In the genomic region with DNA sequence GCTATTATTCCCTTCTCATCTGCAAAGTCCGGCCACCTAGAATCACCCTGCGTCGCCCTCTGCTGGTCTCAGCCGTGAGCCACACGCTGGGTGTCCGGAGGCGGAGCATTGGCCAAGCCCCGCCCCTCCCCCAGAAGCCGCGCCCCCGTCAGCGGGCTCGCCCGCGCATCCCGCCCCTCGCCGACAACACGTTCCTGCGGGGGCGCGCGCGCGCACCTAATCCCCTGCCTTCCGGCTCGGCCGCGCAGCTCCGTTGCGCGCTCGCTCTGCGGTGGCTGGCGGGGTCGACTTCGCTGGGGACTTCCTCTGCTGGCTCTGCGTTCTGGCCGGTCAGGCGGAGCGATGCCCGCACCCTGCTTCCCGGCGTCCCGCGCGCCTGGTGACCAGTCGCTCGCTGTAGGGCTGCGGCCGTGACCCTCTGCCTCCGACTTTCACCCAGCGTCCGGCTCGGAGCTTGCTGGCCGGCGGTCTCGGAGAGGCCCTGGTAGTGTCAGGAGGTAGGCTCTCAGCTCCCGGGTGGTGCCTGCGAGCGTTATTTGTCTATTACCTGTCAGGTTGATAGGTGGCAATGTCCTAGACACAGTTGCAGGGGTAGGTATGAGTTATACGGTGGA, we compare ENCODE assay signal across 8 mouse cellular contexts. TPM values are rescaled to one million over a fixed set of nuclear protein-coding genes. Genes with fewer than 3 reads are reported as not detected.
A peak's percentile ranks its signal among the peaks of the same experiment; 100 is the strongest.
DNase-seq lines count a peak whose midpoint lies in the region; ATAC-seq lines count a peak whose summit lies in the region.

A gene (plus strand): TSS at position 186 of the 614 bp plus-strand sequence.

- H3K4me1 ChIP-seq in hindbrain, embryonic 16.5 days (ENCODE audit: control insufficient read depth, insufficient read depth, low read depth, low read length), result peaks cover 6% of the 10 kb centered on the region

- H3K36me3 ChIP-seq in hindbrain, embryonic 16.5 days (ENCODE audit: control insufficient read depth, insufficient read depth, low read length), result no peaks in the 10 kb centered on the region
- H3K36me3 ChIP-seq in macrophage (ENCODE audit: inconsistent target), result no peaks in the 10 kb centered on the region

- under 1% methylated on average over 62 of the region's 62 CpGs for WGBS in hindbrain, embryonic 16.5 days
- WGBS in macrophage (ENCODE audit: missing documents), result under 1% methylated on average over 35 of the region's 62 CpGs

- no peaks in the 10 kb centered on the region for H3K9me3 ChIP-seq in hindbrain, embryonic 16.5 days (ENCODE audit: control insufficient read depth, low read length)

- peak within 1 kb of the TSS; percentile 70 for H3K4me2 ChIP-seq in hindbrain, embryonic 16.5 days (ENCODE audit: low read length)

- H3K9ac ChIP-seq in hindbrain, embryonic 16.5 days (ENCODE audit: low read depth, low read length), result peak within 1 kb of the TSS; percentile 89

- H3K27me3 ChIP-seq in hindbrain, embryonic 16.5 days (replicated peaks; ENCODE audit: control insufficient read depth, insufficient read depth, low read length), result no peaks in the 10 kb centered on the region

- H3K4me3 ChIP-seq in hindbrain, embryonic 16.5 days (ENCODE audit: low read length), result peak within 1 kb of the TSS; percentile 90
- H3K4me3 ChIP-seq in macrophage (ENCODE audit: inconsistent target), result peak within 1 kb of the TSS; percentile 82

- DNase-seq in R1 (ENCODE audit: low read depth, low spot score), result peak; percentile 88
- peak; percentile 95 to 99 for DNase-seq in cerebellum, postnatal 25 days
- peak; percentile 86 to 90 for DNase-seq in frontal cortex, postnatal 36 days (ENCODE audit: low spot score in 2 of 2)
- DNase-seq in left cerebral cortex, adult 18-20 months (ENCODE audit: low spot score in 2 of 2), result peak; percentile 94
- DNase-seq in right cerebral cortex, adult 18-20 months, result peak; percentile 93
- peak; percentile 84 for DNase-seq in urinary bladder, postnatal 10 days (ENCODE audit: low spot score)

- H3K79me2 ChIP-seq in macrophage (ENCODE audit: inconsistent target), result peaks cover 22% of the 10 kb centered on the region; the same call in 1 of the 2 replicates

- H3K27ac ChIP-seq in hindbrain, embryonic 16.5 days (ENCODE audit: low read depth, low read length), result peak within 1 kb of the TSS; percentile 87
- peak within 1 kb of the TSS; percentile 73 for H3K27ac ChIP-seq in macrophage

- peak; percentile 98 for ATAC-seq in hindbrain, embryonic 16.5 days

RNA-seq across cellular contexts. Expression of the gene that starts here (rescaled TPM):
- polyA plus RNA-seq in hindbrain, embryonic 16.5 days (2015; fragmentation: Nextera tagmentation; extraction: Ambion mirVana), result 10.8 and 12.2 TPM in 2 replicates
- total RNA-seq in left cerebral cortex, adult 18-20 months (2021), result 10 to 100 TPM; 11.1 to 13.0 TPM
- total RNA-seq in macrophage (2018; cell fraction: chromatin; rRNA removed), result 10 to 100 TPM in 22 of 26 experiments, 1 to 10 TPM in 4; 7.0 to 47.8 (median 21.2) TPM
- 10 to 100 TPM; 11.9 to 23.1 (median 17.4) TPM for total RNA-seq in macrophage (2018; cell fraction: cytosol; rRNA removed)
- 10 to 100 TPM in 25 of 26 experiments, 1 to 10 TPM in 1; 7.5 to 43.7 (median 22.7) TPM for total RNA-seq in macrophage (2018; cell fraction: nucleus; rRNA removed)
- polyA plus RNA-seq in macrophage (2018), result 14.8 to 24.2 TPM (median 16.6 TPM) in 3 replicates

Comparison
In these comparisons a context has a peak if more than half of its experiments do, and no peak if none do; other contexts are left out.
1. Peak in every context shown above with its lines: DNase-seq, ATAC-seq, H3K4me3 ChIP-seq and H3K27ac ChIP-seq.